Mouse (Mus musculus) kidney, postnatal 0 days (tissue): ENCODE measurements around the gene Pold4. TPM values are rescaled to one million over a fixed set of nuclear protein-coding genes. Genes with fewer than 3 reads are reported as not detected.
A peak's percentile ranks its signal among the peaks of the same experiment; 100 is the strongest.

Source experiments
- ATAC-seq: fragments of 200-750 bp; cut with Nextera tagmentation; replicated peaks from 2 replicates; pipeline ENCODE4 v1.8.0; 2017; ENCODE audit warnings: low read depth, moderate number of reproducible peaks, moderate TSS enrichment, moderate library complexity; ENCODE audit not compliant: low FRiP score
- DNase-seq: peaks from one replicate; pipeline ENCODE4 v3.0.0-alpha.2; 2016; ENCODE audit warnings: low spot score
- H3K27ac ChIP-seq: fragments of 300-500 bp; sonication (generic); 2 replicates; pipeline ENCODE4 v1.5.1; 2014; ENCODE audit warnings: mild to moderate bottlenecking
- H3K27me3 ChIP-seq: fragments of 300-500 bp; sonication (generic); 2 replicates; pipeline ENCODE4 v1.6.1; 2014; ENCODE audit warnings: low read length, mixed read lengths; ENCODE audit not compliant: insufficient read depth
- H3K36me3 ChIP-seq: fragments of 300-500 bp; sonication (generic); 2 replicates; pipeline ENCODE4 v1.6.1; 2014; ENCODE audit warnings: low read length, mixed read lengths; ENCODE audit not compliant: insufficient read depth
- H3K4me1 ChIP-seq: fragments of 300-500 bp; sonication (generic); replicated peaks from 2 replicates; pipeline ENCODE4 v1.6.1; 2014; ENCODE audit warnings: antibody characterized with exemption, low read length, mixed read lengths; ENCODE audit not compliant: insufficient read depth
- H3K4me2 ChIP-seq: fragments of 300-500 bp; sonication (generic); 2 replicates; pipeline ENCODE4 v1.6.1; 2014; ENCODE audit warnings: mild to moderate bottlenecking, low read length, moderate library complexity, mixed read lengths
- H3K4me3 ChIP-seq: fragments of 300-500 bp; sonication (generic); replicated peaks from 2 replicates; pipeline ENCODE4 v1.5.1; 2014; ENCODE audit warnings: low read depth, low read length
- H3K9ac ChIP-seq: fragments of 300-500 bp; sonication (generic); 2 replicates; pipeline ENCODE4 v1.6.1; 2014; ENCODE audit warnings: low read depth, low read length
- H3K9me3 ChIP-seq: fragments of 300-500 bp; sonication (generic); replicated peaks from 2 replicates; pipeline ENCODE4 v1.6.1; 2016; ENCODE audit warnings: low read length, inconsistent platforms, mixed read lengths
- CTCF ChIP-seq: IDR thresholded peaks from 2 replicates; pipeline ENCODE4 v1.5.1; 2016; ENCODE audit warnings: antibody characterized with exemption, low read depth, mild to moderate bottlenecking, moderate library complexity
- WGBS: fragments of 180-500 bp; shearing (Covaris S2); extraction: QIAGEN DNeasy Blood & Tissue Kit; methylation state at CpG from one replicate; pipeline ENCODE4 v1.1.7; 2014; 5-methylcytosine and 5-hydroxymethylcytosine counted together
- polyA plus RNA-seq: library from polyadenylated mRNA; unstranded; fragments of >200 nt; fragmentation: Nextera tagmentation; extraction: Ambion mirVana; gene quantifications from 2 replicates; pipeline ENCODE4 v1.2.1, GENCODE M21; 2015

Gene Pold4
- polyA plus RNA-seq, 1 experiment from 2014 or later, result 43.6 TPM

GRCm38 (mm10) chr19:4194776-4195650 lies 36.7 kb upstream of the Pold4 start:
- H3K27me3 ChIP-seq, result no peaks in the 10 kb centered on the region
- no peak overlapping the region for H3K9ac ChIP-seq
- H3K4me3 ChIP-seq, result no peak overlapping the region
- no peak for DNase-seq
- H3K9me3 ChIP-seq, result no peaks in the 10 kb centered on the region
- no peak overlapping the region for H3K4me2 ChIP-seq
- WGBS, result 75% methylated on average over 12 of the region's 12 CpGs
- H3K4me1 ChIP-seq, result peaks cover 22% of the 10 kb centered on the region
- peaks cover 32% of the 10 kb centered on the region for H3K36me3 ChIP-seq
- no peak overlapping the region for H3K27ac ChIP-seq
- no peak for TF ChIP-seq CTCF
- ATAC-seq, result no peak

- no peak for TF ChIP-seq CTCF
- H3K4me2 ChIP-seq, result no peak overlapping the region
- no peaks in the 10 kb centered on the region for H3K27me3 ChIP-seq
- ATAC-seq, result no peak
- no peak overlapping the region for H3K9ac ChIP-seq
- no peak for DNase-seq
- WGBS, result 33% methylated on average over 2 of the region's 2 CpGs
- H3K27ac ChIP-seq, result no peak overlapping the region
- H3K4me1 ChIP-seq, result peaks cover 23% of the 10 kb centered on the region
- no peaks in the 10 kb centered on the region for H3K9me3 ChIP-seq
- no peak overlapping the region for H3K4me3 ChIP-seq
- peaks cover 32% of the 10 kb centered on the region for H3K36me3 ChIP-seq
Measured at GRCm38 (mm10) chr19:4196048-4196447, 35.7 kb upstream of the Pold4 start.

- WGBS, result 0% methylated on average over 5 of the region's 5 CpGs
- 0 out of 2 replicates have a peak overlapping the region, but pooled peaks have one; percentile 24 for H3K9ac ChIP-seq
- H3K4me2 ChIP-seq, result no peak overlapping the region
- H3K4me1 ChIP-seq, result peaks cover 19% of the 10 kb centered on the region
- H3K27ac ChIP-seq, result no peak overlapping the region
- no peak overlapping the region for H3K4me3 ChIP-seq
- no peak for TF ChIP-seq CTCF
- no peaks in the 10 kb centered on the region for H3K27me3 ChIP-seq
- no peak for DNase-seq
- no peak for ATAC-seq
- no peaks in the 10 kb centered on the region for H3K9me3 ChIP-seq
- peaks cover 32% of the 10 kb centered on the region for H3K36me3 ChIP-seq
Measured at GRCm38 (mm10) chr19:4196548-4196947, 35.2 kb upstream of the Pold4 start.

- ATAC-seq (no peak), DNase-seq (no peak)
- Histone ChIP-seq H3K9me3 (no peaks in the 10 kb centered on the region), H3K9ac (no peak overlapping the region), H3K27me3 (no peaks in the 10 kb centered on the region), H3K36me3 (peaks cover 32% of the 10 kb centered on the region), H3K27ac (no peak overlapping the region), H3K4me3 (no peak overlapping the region), H3K4me2 (no peak overlapping the region), H3K4me1 (peaks cover 19% of the 10 kb centered on the region)
- 59% methylated on average over 3 of the region's 3 CpGs for WGBS
- no peak for TF ChIP-seq CTCF
Measured at GRCm38 (mm10) chr19:4197180-4197579, 34.5 kb upstream of the Pold4 start.

GRCm38 (mm10) chr19:4201291-4201909 lies 30.3 kb upstream of the Pold4 start, which contains the start of gene Rad9a:
Gene Rad9a, minus strand, starts transcription at chr19:4201662.
- Histone ChIP-seq H3K9me3 (no peaks in the 10 kb centered on the region), H3K27ac (peak within 1 kb of the TSS; percentile 55), H3K9ac (peak within 1 kb of the TSS; percentile 62), H3K4me3 (peak within 1 kb of the TSS; percentile 53), H3K27me3 (no peaks in the 10 kb centered on the region), H3K4me1 (peaks cover 13% of the 10 kb centered on the region), H3K36me3 (peaks cover 11% of the 10 kb centered on the region; the same call in 1 of the 2 replicates), H3K4me2 (peak within 1 kb of the TSS; percentile 87)
- ATAC-seq (peak; percentile 82), DNase-seq (peak; percentile 99)
- TF ChIP-seq CTCF, result no peak
- WGBS, result under 1% methylated on average over 34 of the region's 34 CpGs

- H3K4me1 ChIP-seq, result peaks cover 9% of the 10 kb centered on the region
Measured at GRCm38 (mm10) chr19:4202149-4202548, 29.6 kb upstream of the Pold4 start.

More at GRCm38 (mm10) chr19:4202149-4202548, 29.6 kb upstream of the Pold4 start:
- Histone ChIP-seq H3K27ac (no peak overlapping the region), H3K27me3 (no peaks in the 10 kb centered on the region), H3K9ac (peak overlapping the region; percentile 62), H3K36me3 (peaks cover 6% of the 10 kb centered on the region; the same call in 1 of the 2 replicates), H3K4me3 (peak overlapping the region; percentile 53), H3K9me3 (no peaks in the 10 kb centered on the region), H3K4me2 (peak overlapping the region; percentile 87)
- no peak for TF ChIP-seq CTCF
- DNase-seq, result no peak
- ATAC-seq, result no peak
- WGBS, result 42% methylated on average over 7 of the region's 7 CpGs
